Mouse (Mus musculus): ENCODE results near the gene Slc9a3. TPM values are rescaled to one million over a fixed set of nuclear protein-coding genes. Genes with fewer than 3 reads are reported as not detected.

The Slc9a3 gene
- polyA plus RNA-seq, 1 experiment from 2014 or later = not detected

Other genes with a start within 250 kb of the Slc9a3 start
- 42.2 and 44.4 TPM in 2 replicates for gene Trip13, start 183.7 kb upstream of the Slc9a3 start, polyA plus RNA-seq (2015; fragmentation: Nextera tagmentation; extraction: Ambion mirVana)
- 45.1 and 50.4 TPM in 2 replicates for gene Brd9, start 183.6 kb upstream of the Slc9a3 start, polyA plus RNA-seq (2015; fragmentation: Nextera tagmentation; extraction: Ambion mirVana)
- gene Zdhhc11, start 157.6 kb upstream of the Slc9a3 start, polyA plus RNA-seq (2015; fragmentation: Nextera tagmentation; extraction: Ambion mirVana) = not detected in 2 replicates
- gene Tppp, start 112.0 kb upstream of the Slc9a3 start, polyA plus RNA-seq (2015; fragmentation: Nextera tagmentation; extraction: Ambion mirVana) = 1.1 and 1.5 TPM in 2 replicates
- gene Cep72, start 59.2 kb upstream of the Slc9a3 start, polyA plus RNA-seq (2015; fragmentation: Nextera tagmentation; extraction: Ambion mirVana) = 14.7 and 16.9 TPM in 2 replicates
- gene Exoc3, start 87.3 kb downstream of the Slc9a3 start, polyA plus RNA-seq (2015; fragmentation: Nextera tagmentation; extraction: Ambion mirVana) = 69.4 and 72.7 TPM in 2 replicates
- 0.54 and 0.87 TPM in 2 replicates for gene Ahrr, start 170.9 kb downstream of the Slc9a3 start, polyA plus RNA-seq (2015; fragmentation: Nextera tagmentation; extraction: Ambion mirVana)
- gene Pdcd6, start 196.1 kb downstream of the Slc9a3 start, polyA plus RNA-seq (2015; fragmentation: Nextera tagmentation; extraction: Ambion mirVana) = 128 and 136 TPM in 2 replicates
- 262 and 281 TPM in 2 replicates for gene Sdha, start 228.8 kb downstream of the Slc9a3 start, polyA plus RNA-seq (2015; fragmentation: Nextera tagmentation; extraction: Ambion mirVana)
- 50.2 and 51.1 TPM in 2 replicates for gene Ccdc127, start 228.9 kb downstream of the Slc9a3 start, polyA plus RNA-seq (2015; fragmentation: Nextera tagmentation; extraction: Ambion mirVana)
- 0.13 TPM in 1 of 2 replicates, not detected in the other for gene Lrrc14b, start 242.5 kb downstream of the Slc9a3 start, polyA plus RNA-seq (2015; fragmentation: Nextera tagmentation; extraction: Ambion mirVana)